Mouse (Mus musculus): ENCODE results near the gene Fmod. TPM values are rescaled to one million over a fixed set of nuclear protein-coding genes. Genes with fewer than 3 reads are reported as not detected.

Gene Fmod
- total RNA-seq, 2 experiments from 2014 or later, result 15.8 to 23.8 TPM

DNA sequence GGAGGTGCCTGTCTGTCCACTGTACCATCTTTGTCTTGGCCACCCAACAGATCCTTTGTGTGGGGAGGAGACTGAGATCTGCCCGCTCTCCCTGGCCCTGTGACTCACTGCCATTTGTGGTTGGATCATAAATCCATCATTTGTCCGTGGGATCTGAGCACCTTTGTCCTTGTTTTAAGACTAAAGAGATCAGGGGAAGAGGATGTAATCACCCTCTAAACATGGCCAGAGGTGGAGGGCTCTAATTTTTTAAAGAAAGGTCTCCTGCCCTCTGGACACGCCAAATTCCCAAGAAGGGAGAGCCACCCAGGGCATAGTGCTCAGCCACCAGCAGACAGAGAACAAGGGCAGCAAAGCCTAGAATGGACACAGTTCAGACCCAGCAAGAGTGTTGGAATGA is 54.8 kb downstream of the Fmod start:
- TF ChIP-seq CTCF (IDR thresholded peaks at IDR 0.05), result no peak
- DNase-seq (ENCODE audit: extremely low spot score in 1 of 2, low spot score in 2 of 2), result no peak
- H3K27ac ChIP-seq, result no peak overlapping the region
- H3K4me3 ChIP-seq, result no peak overlapping the region
- intact Hi-C loops (cut with DNase I), result no loop called here

DNA sequence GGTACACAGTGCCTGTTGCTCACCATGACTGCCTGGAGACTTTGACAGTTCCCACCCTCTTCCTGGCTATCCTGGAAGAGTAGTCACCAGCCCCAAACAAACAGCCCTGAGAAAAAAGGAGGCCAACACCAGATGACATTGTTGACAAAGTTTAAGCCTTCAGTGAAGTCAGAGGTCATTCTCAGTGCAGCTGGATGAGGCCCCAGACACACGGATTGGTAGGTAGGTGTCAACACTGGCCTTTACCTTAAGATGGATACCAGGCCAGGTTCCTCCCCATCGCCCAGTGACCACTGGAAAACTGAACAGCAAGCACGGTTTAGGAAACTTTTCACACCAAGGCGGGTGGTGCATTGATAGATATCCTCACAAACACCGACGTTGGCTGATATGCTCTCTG is 55.3 kb downstream of the Fmod start:
- intact Hi-C loops (cut with DNase I), result no loop called here
- H3K4me3 ChIP-seq, result peak overlapping the region; percentile 42
- H3K27ac ChIP-seq, result peak overlapping the region; percentile 96
- TF ChIP-seq CTCF (IDR thresholded peaks at IDR 0.05), result no peak
- no peak for DNase-seq (ENCODE audit: extremely low spot score in 1 of 2, low spot score in 2 of 2)

DNA sequence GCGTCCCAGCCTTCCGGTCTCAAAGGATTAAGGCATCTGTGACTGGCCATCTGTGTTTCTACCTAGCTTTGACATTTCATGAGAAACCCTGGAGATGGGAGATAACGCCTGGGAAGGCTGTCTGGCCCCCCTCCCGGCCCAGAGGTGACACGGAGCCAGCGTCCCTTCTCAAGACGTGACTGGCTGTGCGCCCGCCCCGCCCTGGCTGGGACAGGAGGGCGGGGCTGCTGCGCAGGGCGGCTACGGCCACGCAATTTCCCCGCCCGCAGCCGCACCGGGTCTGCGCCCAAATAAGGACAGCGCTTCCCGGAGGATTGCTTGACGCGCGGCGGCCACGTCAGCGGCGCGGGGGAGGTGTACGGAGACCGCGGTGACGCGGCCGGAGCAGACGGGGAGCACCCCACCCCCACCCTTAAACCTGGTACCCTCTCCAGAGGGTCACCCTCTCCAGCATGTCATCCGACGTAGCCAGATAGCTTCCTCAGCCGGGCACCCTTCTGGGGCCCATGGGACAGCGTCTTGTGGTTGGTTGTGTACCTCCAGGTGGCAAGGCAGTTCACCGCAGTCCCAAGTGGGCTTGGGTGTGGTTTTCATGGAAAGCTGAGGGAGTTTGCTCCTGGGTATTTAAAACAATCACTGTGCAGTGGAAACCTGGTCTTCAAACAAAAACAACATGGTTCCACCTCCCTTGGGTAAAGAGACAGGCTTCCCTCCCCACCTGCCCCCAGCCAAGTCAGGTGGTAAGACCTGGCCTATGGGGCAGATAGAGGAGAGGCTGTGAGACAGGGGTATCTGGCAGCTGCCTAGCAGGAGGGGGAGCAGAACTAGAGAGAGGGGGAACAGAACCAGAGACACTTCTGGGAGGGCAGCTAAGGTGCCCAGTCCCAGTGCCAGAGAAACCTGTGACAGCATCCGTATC is 56.1 kb downstream of the Fmod start:
- peak; percentile 89 to 92 for DNase-seq (ENCODE audit: extremely low spot score in 1 of 2, low spot score in 2 of 2)
- intact Hi-C loops (cut with DNase I), result loop anchor here (1.0 kb wide), 1 partner anchor 14 kb away; the partner anchor contains the start of gene Btg2

DNA sequence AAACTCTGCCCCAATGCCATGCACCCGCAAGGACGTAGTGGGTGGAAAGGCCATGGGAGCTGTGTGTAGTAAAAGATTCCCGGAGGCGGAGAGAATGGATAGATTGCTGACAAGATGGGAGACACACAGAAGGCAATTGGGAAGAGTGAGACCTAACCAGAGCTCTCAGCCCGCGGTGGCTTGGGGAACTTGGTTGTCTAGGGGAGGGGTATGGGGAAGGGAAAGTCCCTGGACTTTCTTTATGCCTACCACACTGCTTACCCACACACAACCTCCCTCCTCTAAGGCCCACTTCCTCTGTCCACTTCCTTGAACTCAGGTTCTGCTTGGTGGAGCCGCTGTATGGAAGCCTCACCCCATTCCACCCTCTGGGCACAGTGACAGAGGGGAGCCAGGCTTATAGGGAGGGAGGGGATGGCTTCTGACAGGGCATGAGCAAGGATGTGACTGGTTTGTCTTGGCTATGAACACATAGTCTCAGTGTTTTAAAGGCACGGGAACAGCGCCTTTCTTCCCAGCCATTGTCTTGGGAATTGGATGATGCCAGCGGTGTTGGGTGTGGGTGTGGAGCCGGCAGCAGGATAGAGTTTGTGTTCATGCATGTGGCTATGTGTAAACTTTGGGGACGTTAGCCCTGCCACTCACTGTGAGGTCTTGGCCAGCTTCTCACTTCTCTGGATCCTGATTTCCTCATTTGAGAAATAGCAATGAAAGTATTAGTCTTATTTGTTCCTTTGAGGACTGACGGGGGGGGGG is 56.9 kb downstream of the Fmod start:
- no peak overlapping the region for H3K4me3 ChIP-seq
- peak overlapping the region; percentile 96 for H3K27ac ChIP-seq
- DNase-seq (ENCODE audit: extremely low spot score in 1 of 2, low spot score in 2 of 2), result no peak
- intact Hi-C loops (cut with DNase I), result loop anchor here (1.0 kb wide), 1 partner anchor 15 kb away; the partner anchor contains the start of gene Btg2
- no peak for TF ChIP-seq CTCF (IDR thresholded peaks at IDR 0.05)

More for the DNA sequence above, 56.1 kb downstream of the Fmod start:
- Histone ChIP-seq H3K27ac (peak overlapping the region; percentile 96), H3K4me3 (peak overlapping the region; percentile 42)
- TF ChIP-seq CTCF (IDR thresholded peaks at IDR 0.05), result no peak

DNA sequence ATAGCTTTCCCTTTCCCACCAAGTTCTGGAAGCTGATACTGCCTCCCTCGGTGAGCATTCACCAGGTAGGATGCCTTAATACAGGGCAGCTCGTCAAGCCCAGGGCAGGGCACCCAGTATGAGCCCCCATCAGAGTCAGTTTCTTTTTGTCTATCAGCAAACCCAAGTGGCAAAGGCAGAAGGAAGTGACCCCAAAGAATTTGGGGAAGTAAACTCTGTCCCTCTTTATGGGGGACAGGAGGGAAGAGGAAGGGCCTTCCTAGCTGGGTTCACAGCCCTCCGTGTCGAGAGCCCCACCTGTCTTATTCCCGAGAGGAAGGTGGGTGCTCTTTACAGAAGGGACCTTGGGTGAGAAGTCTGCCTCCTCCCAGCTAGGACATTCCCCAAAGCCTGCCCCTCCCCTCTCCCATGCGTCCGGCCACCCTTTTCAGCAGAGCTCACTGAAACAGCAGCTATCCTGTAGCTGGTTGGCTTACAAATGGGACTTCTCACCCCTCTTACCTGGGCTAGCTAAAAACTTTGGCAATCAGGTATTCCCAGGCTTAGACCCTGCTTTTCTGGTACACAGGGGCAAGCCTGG is 58.1 kb downstream of the Fmod start:
- intact Hi-C loops (cut with DNase I), result no loop called here
- DNase-seq (ENCODE audit: extremely low spot score in 1 of 2, low spot score in 2 of 2), result no peak
- 0 out of 2 replicates have a peak overlapping the region, but pooled peaks have one; percentile 24 for H3K27ac ChIP-seq
- no peak overlapping the region for H3K4me3 ChIP-seq
- TF ChIP-seq CTCF (IDR thresholded peaks at IDR 0.05), result no peak

DNA sequence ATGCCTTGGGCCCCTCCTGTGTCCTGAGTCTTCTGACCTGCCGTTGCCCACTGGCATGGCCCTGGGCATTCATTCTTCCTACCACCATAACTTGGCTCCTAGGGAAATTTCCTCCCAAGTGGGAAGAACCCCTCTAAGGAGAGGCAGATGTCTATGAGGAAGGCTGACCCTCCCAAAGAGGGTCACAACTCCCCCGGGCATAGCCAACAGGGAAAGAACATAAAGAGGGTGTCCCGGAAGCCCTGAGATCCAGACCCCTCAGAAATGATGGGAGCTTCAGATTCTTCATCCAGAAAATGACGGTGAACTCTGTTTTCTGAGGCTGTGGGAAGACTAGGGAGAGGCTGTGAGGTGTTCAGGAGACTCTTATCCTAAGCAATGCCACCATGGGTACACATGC is 58.7 kb downstream of the Fmod start:
- intact Hi-C loops (cut with DNase I), result loop anchor here (1.0 kb wide), 1 partner anchor 33 kb away; no protein-coding TSS in a partner anchor
- Histone ChIP-seq H3K27ac (no peak overlapping the region), H3K4me3 (no peak overlapping the region)
- no peak for DNase-seq (ENCODE audit: extremely low spot score in 1 of 2, low spot score in 2 of 2)
- TF ChIP-seq CTCF (IDR thresholded peaks at IDR 0.05), result no peak

DNA sequence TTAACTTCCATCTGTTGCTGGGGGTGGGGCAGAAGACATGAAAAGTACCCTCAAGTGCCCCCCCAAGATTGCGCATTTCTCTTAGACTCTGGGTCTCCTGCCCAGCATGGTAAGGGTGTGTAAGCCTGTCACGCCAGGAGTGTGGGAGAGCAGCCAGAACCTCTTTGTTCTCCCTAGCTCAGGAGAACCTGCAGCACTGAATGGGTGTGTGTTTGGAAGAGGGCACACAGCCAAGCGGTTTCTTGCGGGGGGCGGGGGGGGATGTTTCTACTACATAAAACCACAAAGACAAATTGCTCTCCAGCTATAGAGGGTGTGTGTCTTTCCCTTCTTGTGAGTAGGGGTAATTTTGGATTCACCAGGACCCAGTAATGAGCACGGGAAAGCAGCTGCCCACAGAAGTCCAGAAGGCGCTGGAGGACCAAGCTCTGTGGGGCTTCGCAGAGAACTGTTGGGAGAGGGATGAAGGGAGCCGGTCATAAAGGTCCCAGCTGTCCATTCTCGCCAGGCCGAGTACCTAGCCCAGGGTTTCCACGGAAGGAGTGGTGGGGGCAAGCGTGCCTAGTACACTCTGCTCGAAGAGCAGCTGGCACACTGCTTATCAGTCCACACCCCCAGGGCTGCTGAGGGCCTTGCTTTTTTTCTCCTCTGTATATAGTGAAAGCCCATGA is 59.3 kb downstream of the Fmod start:
- DNase-seq (ENCODE audit: extremely low spot score in 1 of 2, low spot score in 2 of 2), result no peak
- intact Hi-C loops (cut with DNase I), result loop anchor here (1.0 kb wide), 1 partner anchor 34 kb away; no protein-coding TSS in a partner anchor

DNA sequence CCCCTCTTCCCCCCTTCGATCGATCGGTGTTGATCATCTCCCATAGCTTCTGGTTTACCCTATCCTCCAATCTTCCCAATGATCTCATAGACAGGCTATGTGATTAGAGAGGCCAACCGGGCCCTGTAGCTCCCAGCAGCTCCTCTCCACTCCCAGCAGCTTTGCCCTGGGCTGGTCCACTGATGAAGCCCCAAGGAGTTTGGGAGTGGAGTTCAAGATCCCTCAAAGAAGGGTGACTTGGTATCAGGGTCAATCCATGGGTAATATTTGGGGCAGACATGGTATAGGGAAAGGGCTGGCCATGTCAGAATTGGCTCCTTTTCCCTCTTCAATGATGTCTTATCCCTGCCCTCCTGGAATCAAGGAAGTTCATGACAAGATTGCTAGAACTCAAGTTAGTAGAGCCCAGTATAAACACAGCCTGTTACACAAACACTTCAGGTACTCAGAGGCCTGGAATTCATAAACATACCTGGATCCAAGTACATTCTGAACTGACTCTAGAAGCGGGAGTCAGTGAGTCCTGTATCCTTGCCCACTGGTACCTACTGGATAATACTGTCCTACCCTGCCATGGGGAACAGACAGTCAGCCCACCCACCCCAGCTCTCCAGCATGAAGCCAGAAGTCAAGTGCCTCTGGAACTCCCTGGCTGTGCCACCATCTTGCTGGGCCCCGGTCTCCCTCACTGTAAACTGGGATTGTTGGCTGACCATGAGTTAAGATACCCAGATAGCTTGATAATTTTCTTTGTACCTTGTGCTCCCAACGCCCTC is 60.2 kb downstream of the Fmod start:
- H3K4me3 ChIP-seq, result no peak overlapping the region
- no peak overlapping the region; the same call in 1 of the 2 replicates for H3K27ac ChIP-seq
- DNase-seq (ENCODE audit: extremely low spot score in 1 of 2, low spot score in 2 of 2), result no peak
- no peak for TF ChIP-seq CTCF (IDR thresholded peaks at IDR 0.05)
- intact Hi-C loops (cut with DNase I), result no loop called here

More for the DNA sequence above, 59.3 kb downstream of the Fmod start:
- no peak overlapping the region for H3K4me3 ChIP-seq
- TF ChIP-seq CTCF (IDR thresholded peaks at IDR 0.05), result no peak
- H3K27ac ChIP-seq, result no peak overlapping the region; the same call in 1 of the 2 replicates

Other genes with a start within 250 kb of the Fmod start
- gene Atp2b4, start 236.2 kb upstream of the Fmod start, total RNA-seq (2021), result 100 to 1,000 TPM; 245 to 247 TPM
- gene Optc, start 129.3 kb upstream of the Fmod start, total RNA-seq (2021), result 1 to 10 TPM in 1 of 2 experiments, under 1 TPM in 1; 0.81 to 1.2 TPM
- 10 to 100 TPM; 10.8 to 11.6 TPM for gene Prelp, start 115.8 kb upstream of the Fmod start, total RNA-seq (2021)
- 10 to 100 TPM; 26.2 to 28.3 TPM for gene Btg2, start 41.9 kb downstream of the Fmod start, total RNA-seq (2021)
- gene Chit1, start 74.0 kb downstream of the Fmod start, total RNA-seq (2021), result not detected
- gene Chil1, start 144.9 kb downstream of the Fmod start, total RNA-seq (2021), result 10 to 100 TPM; 14.0 TPM
- under 1 TPM in 1 of 2 experiments, not detected in 1; 0.25 TPM for gene Mybph, start 156.2 kb downstream of the Fmod start, total RNA-seq (2021)
- 100 to 1,000 TPM; 180 to 188 TPM for gene Adora1, start 198.2 kb downstream of the Fmod start, total RNA-seq (2021)